Mouse (Mus musculus): ENCODE measurements around the gene Aifm3.
"Not testable (repeated sequence)": the region's sequence is repeated elsewhere in the genome, so short reads cannot be mapped to it uniquely, and the experiment has no call there.

Gene Aifm3

GRCm38 (mm10) chr16:17502681-17503080, 13.3 kb downstream of the Aifm3 start:
- no peak for DNase-seq

GRCm38 (mm10) chr16:17507018-17507552, 17.7 kb downstream of the Aifm3 start:
- DNase-seq: no peak

DNA sequence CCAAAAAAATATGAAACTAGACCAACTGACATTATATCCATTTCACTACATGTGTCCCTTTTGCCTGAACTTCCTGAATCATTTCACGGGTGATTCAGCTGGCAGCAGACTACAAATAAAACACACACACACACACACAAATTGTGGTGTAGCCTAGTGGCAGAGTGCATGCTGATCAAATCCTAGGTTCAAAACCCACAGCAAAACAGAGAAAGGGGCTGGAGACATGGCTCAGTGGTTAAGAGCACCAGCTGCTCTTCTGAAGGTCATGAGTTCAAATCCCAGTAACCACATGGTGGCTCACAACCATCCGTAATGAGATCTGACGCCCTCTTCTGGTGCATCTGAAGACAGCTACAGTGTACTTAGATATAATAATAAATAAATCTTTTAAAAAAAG, 18.6 kb downstream of the Aifm3 start:
- not testable (repeated sequence) for DNase-seq

- DNase-seq: peak; percentile 90
These were observed 19.3 kb downstream of the Aifm3 start, which contains the start of gene Lztr1 for GRCm38 (mm10) chr16:17508546-17509239. Lztr1 (plus strand) TSS chr16:17508688.

GRCm38 (mm10) chr16:17509240-17509597, 19.8 kb downstream of the Aifm3 start:
- peak; percentile 24 for DNase-seq

DNA sequence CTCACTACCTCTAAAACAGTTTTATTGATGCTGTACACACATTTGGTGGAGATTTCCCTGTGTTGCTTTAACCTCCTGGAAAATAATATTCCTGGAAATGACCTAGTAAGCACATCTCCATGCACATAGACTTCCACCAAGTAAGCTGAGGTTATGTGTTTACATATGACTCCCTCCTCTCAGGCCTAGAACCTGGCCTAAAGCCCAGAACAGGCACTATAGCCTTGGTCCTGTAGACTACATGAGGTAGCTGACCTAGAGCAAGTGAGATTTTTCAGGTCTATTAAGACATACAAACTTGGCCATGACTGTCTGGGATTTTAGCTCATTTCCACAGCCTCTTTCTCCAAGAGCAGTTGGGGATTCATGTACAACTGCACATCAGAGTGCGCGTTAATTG, 20.7 kb downstream of the Aifm3 start:
- no peak for DNase-seq

- DNase-seq: no peak
These were observed 21.3 kb downstream of the Aifm3 start for GRCm38 (mm10) chr16:17510686-17511085.

- DNase-seq: no peak
These were observed 22.0 kb downstream of the Aifm3 start for GRCm38 (mm10) chr16:17511431-17511830.

DNA sequence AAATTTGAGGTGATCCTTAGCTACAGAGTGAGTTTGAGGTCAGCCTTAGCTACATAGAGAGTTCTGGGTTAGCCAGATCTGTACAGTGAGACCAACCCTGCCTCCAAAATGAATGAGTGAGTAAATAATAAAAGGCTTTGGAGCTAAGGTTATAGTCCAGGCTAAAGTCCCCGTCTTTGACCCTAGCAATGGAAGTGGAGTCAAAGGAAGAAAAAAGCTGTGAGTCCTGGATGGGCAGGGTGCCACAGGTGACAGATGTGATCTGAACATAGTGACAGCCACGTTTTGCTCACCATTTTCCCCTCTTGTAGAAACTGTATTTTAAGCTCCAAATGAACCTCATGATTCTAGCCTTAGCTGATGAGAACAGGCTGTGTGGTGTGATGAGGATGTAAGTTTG, 29.5 kb downstream of the Aifm3 start:
- no peak for DNase-seq

GRCm38 (mm10) chr16:17524156-17524555, 34.7 kb downstream of the Aifm3 start:
- no peak for DNase-seq

GRCm38 (mm10) chr16:17525524-17525923, 36.1 kb downstream of the Aifm3 start:
- DNase-seq: no peak

GRCm38 (mm10) chr16:17526223-17526622, 36.8 kb downstream of the Aifm3 start:
- DNase-seq: no peak

GRCm38 (mm10) chr16:17527606-17528005, 38.2 kb downstream of the Aifm3 start:
- DNase-seq: no peak

GRCm38 (mm10) chr16:17528276-17528675, 38.9 kb downstream of the Aifm3 start:
- no peak for DNase-seq

DNA sequence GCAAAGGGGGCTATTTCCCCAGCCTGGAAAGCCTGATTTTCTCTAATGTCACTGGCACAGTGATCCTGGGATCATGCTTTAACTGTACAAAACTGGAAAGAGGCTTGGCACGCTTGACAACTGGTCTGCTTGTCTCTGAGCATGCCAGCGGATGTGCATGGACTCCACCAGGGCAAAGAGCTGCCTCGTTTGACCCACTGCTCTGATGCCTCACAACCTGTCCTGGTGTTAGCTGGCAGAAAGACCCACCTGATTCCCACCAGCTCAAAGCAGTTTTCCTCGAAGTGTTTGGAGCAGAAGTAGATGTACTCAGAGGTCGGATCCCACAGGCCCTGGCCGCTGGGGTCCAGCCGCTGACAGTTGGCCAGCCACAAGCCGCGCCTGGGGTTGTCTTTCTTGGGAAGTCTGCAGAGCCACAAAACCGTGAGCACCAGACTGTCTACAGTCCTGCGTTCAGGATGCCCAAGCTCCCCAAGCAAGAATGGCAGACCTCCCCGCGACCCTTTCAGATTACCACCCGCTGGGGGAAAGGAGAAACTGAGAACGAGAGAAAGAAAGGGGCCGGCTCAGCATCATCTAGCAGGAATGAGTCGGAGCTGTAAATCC, 40.7 kb downstream of the Aifm3 start:
- DNase-seq: no peak

GRCm38 (mm10) chr16:17530640-17531288, 41.4 kb downstream of the Aifm3 start, which contains the start of gene Thap7:
Thap7 (minus strand) TSS chr16:17531136.
- peak; percentile 98 for DNase-seq

DNA sequence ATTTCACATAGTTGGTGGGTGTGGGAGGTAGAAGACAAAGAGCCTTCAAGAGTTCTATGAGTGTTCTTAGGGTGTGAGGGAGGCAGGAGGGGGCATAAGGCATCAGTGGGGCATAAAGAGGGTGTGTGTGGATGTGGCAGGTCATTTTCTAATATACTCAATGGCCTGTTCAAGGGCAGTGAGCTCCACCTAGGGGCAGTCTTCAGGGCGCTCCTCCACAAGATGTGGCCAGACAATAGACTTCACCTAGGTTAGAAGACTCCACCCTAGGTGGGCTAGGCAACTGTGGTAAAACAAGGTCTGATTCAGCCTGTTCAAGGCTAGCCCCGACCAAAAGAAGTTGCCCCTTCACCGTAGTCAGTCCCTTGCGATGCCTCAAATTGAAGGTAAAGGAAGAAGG, 42.9 kb downstream of the Aifm3 start:
- DNase-seq: no peak

DNA sequence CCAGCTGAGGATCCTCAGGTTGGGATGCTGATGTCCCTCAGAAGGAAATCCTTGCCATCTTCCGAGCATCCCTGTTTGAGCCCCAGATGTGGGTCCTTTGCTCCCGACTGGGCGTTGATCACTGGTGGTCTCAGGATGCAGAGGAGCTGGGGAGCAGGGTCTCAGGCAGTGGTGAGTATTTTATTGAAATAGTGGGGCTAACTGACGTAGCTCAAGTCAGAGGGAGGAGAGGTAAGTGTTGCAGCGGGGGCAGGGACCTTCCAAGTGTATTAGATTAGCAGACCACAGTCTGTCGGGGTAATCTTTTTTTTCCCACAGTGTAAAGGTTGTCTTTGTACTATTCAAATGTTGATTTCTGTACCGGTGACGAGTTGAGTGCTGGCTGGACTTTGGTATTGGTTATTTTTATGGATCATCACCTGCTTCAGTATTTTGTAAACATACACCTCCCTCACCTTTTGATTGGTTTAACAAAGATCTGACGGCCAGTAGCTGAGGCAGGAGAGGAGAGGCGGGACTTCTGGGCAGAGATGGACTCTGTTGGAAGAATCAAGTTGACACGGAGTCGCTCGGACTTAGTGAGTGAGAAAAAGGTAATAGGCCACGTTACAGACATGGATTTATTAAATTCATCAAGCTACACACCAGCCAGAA, 43.4 kb downstream of the Aifm3 start:
- no peak for DNase-seq

- DNase-seq: peak; percentile 61
These were observed 47.2 kb downstream of the Aifm3 start for GRCm38 (mm10) chr16:17536584-17536983.

GRCm38 (mm10) chr16:17542632-17543031, 53.2 kb downstream of the Aifm3 start:
- no peak for DNase-seq

DNA sequence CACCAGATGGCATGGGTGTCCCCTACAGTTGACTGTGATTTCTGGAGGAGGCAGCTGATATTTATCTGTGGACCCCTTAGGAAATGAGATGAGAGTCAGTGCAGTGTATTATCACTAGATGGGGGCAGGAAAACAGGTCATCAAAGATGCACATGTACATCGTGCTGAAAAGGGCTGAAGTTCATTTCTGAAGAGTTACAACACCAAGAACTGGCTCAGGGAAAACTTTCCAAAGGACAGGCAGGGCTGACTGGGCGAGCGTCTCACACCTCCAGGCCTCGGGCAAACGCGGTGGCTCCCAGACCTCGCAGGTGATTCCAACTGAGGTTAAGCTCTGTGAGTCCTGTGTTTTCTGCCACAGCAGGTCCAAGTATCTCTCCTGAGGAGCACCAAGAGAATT, 63.4 kb downstream of the Aifm3 start:
- no peak for DNase-seq

GRCm38 (mm10) chr16:17553910-17554685, 64.7 kb downstream of the Aifm3 start:
- DNase-seq: peak; percentile 67

DNA sequence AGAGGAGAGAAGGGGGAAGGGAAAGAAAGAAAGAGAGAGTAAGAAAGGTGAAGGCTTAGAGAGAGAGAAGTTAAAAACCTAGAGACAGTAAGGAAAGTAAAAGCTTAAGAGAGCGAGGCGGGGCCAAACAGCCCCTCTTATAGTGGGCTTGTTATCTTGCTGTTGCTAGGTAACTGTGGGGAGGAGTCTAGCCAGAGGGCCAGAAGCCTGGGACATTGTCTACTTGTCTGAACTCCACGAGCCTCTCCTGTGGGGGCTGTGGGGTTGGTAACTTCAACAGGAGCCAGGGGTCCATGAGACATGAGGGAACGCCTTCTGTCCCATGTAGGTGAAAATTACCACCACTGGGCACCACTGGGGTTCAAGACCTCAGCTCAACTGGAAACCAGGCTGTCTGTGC, 65.3 kb downstream of the Aifm3 start:
- DNase-seq: not testable (repeated sequence)

Data from thymus, postnatal 4 days (tissue).